Mouse (Mus musculus) heart, adult 2 months (tissue): ENCODE measurements around the gene 9530077C05Rik.

Source experiments
- CTCF ChIP-seq: fragments of 200-600 bp; IDR thresholded peaks from 2 replicates; pipeline ENCODE4 v1.8.1; 2022; ENCODE audit warnings: antibody characterized with exemption, mild to moderate bottlenecking, moderate library complexity
- POLR2A ChIP-seq: fragments of 200-500 bp; IDR thresholded peaks from 2 replicates; pipeline ENCODE4 v1.6.1; 2011; ENCODE audit warnings: mild to moderate bottlenecking, low read depth, low read length, control low read depth; ENCODE audit not compliant: insufficient read depth

DNA sequence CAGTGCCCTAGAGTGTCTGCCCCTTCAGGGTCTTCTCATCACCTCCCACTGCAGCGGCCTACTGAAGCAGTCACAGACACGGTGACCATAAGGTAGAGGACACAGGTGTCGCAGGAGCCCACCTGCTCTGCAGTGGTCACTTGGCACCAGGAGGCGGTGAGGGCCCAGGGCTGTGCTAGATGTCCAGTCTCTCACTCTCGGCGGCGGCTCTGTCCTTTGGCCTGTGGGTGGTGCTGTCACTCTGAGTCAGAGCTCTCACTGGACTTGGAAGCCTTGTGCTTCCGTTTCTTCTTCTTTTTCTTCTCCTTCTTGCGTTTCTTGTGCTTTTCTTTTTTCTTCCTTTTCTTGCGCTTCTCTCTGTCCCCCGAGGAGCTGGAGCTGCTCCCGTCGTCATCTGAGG, 37.1 kb downstream of the 9530077C05Rik start:
- TF ChIP-seq CTCF, result peak; percentile 35
- TF ChIP-seq POLR2A, result no peak
